Mouse (Mus musculus): Measurements from ENCODE around the gene Pramel1. TPM values are rescaled to one million over a fixed set of nuclear protein-coding genes. Genes with fewer than 3 reads are reported as not detected.

Gene Pramel1
- not detected in 2 replicates for polyA plus RNA-seq (2021; fragmentation: Nextera tagmentation)
- long read RNA-seq, experiment 1 = 0 reads
- long read RNA-seq, experiment 2 = 0 reads

DNA sequence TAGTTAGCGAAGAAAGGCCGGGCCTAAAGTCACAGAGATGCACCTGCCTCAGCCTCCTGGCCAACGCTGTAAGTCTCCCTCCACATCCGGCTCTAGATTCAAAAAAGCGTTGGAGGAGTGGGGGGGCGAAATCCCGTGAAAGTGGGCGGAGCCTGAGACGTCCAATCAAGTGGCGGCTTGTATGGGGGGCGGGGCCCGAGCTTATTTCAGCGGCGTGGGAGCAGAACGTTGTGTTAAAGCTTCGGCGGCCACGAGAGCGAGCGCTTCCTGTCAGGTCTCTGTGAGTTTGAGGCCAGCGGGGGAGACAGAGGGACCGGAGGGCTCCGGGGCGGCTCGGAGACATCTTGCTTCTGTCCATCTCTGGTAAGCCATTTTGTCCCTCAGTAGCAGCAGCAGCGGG is at the start of gene Pramel1:
Gene Pramel1 (plus strand): TSS at position 248 of the 400 bp plus-strand sequence.

DNA sequence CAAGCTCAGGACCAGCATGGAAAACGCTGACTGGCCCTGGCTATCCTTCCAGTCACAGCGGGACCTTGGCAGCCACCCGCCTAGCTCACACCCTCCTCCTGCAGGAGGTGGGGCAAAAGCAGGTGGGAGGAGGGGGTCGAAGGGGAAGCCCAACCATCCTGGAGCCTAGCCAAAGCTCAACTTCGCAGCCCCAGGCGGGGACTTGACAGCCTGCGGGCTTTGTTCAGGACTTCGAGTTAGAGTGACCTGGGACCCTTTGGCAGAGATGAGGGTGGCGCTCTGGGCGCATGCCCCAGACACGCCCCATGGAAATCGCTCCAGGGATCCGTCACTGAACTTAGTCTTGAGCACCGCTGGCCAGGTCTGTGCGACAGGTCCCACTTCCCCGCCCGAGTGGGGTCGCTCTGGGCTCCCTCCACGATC is 44.7 kb upstream of the Pramel1 start, which contains the start of gene Lrrc38:
Gene Lrrc38 (plus strand): TSS at position 274 of the 423 bp plus-strand sequence.

GRCm38 (mm10) chr4:143412219-143413092 is 18.2 kb downstream of the Pramel1 start, which contains the start of gene Pramef8:
Gene Pramef8 (plus strand): TSS chr4:143412426.

Other genes with a start within 250 kb of the Pramel1 start
- gene Prdm2, start 181.4 kb upstream of the Pramel1 start, polyA plus RNA-seq (2021; fragmentation: Nextera tagmentation) = 5.2 and 8.3 TPM in 2 replicates
- 29.8 and 32.9 TPM in 2 replicates for gene Pdpn, start 94.9 kb upstream of the Pramel1 start, polyA plus RNA-seq (2021; fragmentation: Nextera tagmentation)
- gene Lrrc38, start 44.7 kb upstream of the Pramel1 start, polyA plus RNA-seq (2021; fragmentation: Nextera tagmentation) = 3.2 and 4.2 TPM in 2 replicates
- gene Pramef8, start 18.0 kb downstream of the Pramel1 start, polyA plus RNA-seq (2021; fragmentation: Nextera tagmentation) = 5.8 and 6.4 TPM in 2 replicates
- not detected in 2 replicates for gene Oog4, start 55.9 kb downstream of the Pramel1 start, polyA plus RNA-seq (2021; fragmentation: Nextera tagmentation)
- not detected in 2 replicates for gene Gm13043, start 116.9 kb downstream of the Pramel1 start, polyA plus RNA-seq (2021; fragmentation: Nextera tagmentation)
- gene Gm13040, start 141.5 kb downstream of the Pramel1 start, polyA plus RNA-seq (2021; fragmentation: Nextera tagmentation) = not detected in 2 replicates
- gene BC080695, start 157.3 kb downstream of the Pramel1 start, polyA plus RNA-seq (2021; fragmentation: Nextera tagmentation) = not detected in 2 replicates
- not detected in 2 replicates for gene Gm13057, start 157.3 kb downstream of the Pramel1 start, polyA plus RNA-seq (2021; fragmentation: Nextera tagmentation)
- not detected in 2 replicates for gene Gm13083, start 220.6 kb downstream of the Pramel1 start, polyA plus RNA-seq (2021; fragmentation: Nextera tagmentation)

All from left cerebral cortex, adult 6 months (tissue).